Mouse (Mus musculus) WW6 (cell line): Measurements from ENCODE around the gene Rpl36a.

Source experiments
- DNase-seq: peaks from one replicate; pipeline ENCODE4 v3.0.0-alpha.2; 2013; ENCODE audit warnings: low read depth, low spot score

Gene Rpl36a

GRCm38 (mm10) chrX:134599922-134600565 lies 14.6 kb downstream of the Rpl36a start:
- DNase-seq, result no peak

- peak; percentile 87 for DNase-seq
These were observed 15.4 kb downstream of the Rpl36a start, which contains the start of the genes Gla and Hnrnph2 for GRCm38 (mm10) chrX:134600659-134601379. Gene Gla, minus strand, starts transcription at chrX:134601125. Gene Hnrnph2, plus strand, starts transcription at chrX:134601179.

GRCm38 (mm10) chrX:134601380-134602120 lies 16.1 kb downstream of the Rpl36a start:
- no peak for DNase-seq

GRCm38 (mm10) chrX:134609472-134609871 lies 24.0 kb downstream of the Rpl36a start:
- no peak for DNase-seq

- DNase-seq, result no peak
These were observed 25.5 kb downstream of the Rpl36a start for GRCm38 (mm10) chrX:134610984-134611383.

- DNase-seq, result peak; percentile 46
These were observed 27.0 kb downstream of the Rpl36a start for GRCm38 (mm10) chrX:134612285-134612959.

GRCm38 (mm10) chrX:134614306-134614705 lies 28.9 kb downstream of the Rpl36a start:
- DNase-seq, result no peak

GRCm38 (mm10) chrX:134619695-134620094 lies 34.2 kb downstream of the Rpl36a start:
- DNase-seq, result no peak

- no peak for DNase-seq
These were observed 34.9 kb downstream of the Rpl36a start for GRCm38 (mm10) chrX:134620254-134620865.

- no peak for DNase-seq
These were observed 36.2 kb downstream of the Rpl36a start for GRCm38 (mm10) chrX:134621685-134622084.

GRCm38 (mm10) chrX:134623350-134623749 lies 37.9 kb downstream of the Rpl36a start:
- DNase-seq, result no peak

- no peak for DNase-seq
These were observed 42.7 kb downstream of the Rpl36a start for GRCm38 (mm10) chrX:134628200-134628599.

GRCm38 (mm10) chrX:134632710-134633109 lies 47.3 kb downstream of the Rpl36a start:
- no peak for DNase-seq

GRCm38 (mm10) chrX:134635111-134635510 lies 49.7 kb downstream of the Rpl36a start:
- DNase-seq, result no peak

GRCm38 (mm10) chrX:134635860-134636259 lies 50.4 kb downstream of the Rpl36a start:
- DNase-seq, result no peak
